Mouse (Mus musculus): Measurements from ENCODE around the gene Celsr1.

- TF ChIP-seq POLR2A (IDR thresholded peaks at IDR 0.05; ENCODE audit: insufficient read depth, low read depth, low read length) (no peak), CTCF (IDR thresholded peaks at IDR 0.05; ENCODE audit: insufficient read depth, low read depth, low read length) (no peak)
Observed at GRCm38 (mm10) chr15:86004048-86004447, 29.5 kb downstream of the Celsr1 start.

Measured in olfactory bulb, adult 2 months (tissue).